Mouse (Mus musculus): Measurements from ENCODE around the gene Bmt2. TPM values are rescaled to one million over a fixed set of nuclear protein-coding genes. Genes with fewer than 3 reads are reported as not detected.

The Bmt2 gene
- total and polyA plus RNA-seq, 2 experiments: 0.99 to 9.3 TPM

GRCm38 (mm10) chr6:13691657-13692294, 14.0 kb upstream of the Bmt2 start:
- Histone ChIP-seq H3K27ac (replicated peaks; ENCODE audit: insufficient read depth, low read depth, low read length) (no peak overlapping the region), H3K27me3 (ENCODE audit: control insufficient read depth, insufficient read depth, low read length) (no peaks in the 10 kb centered on the region), H3K4me3 (ENCODE audit: insufficient read depth, low read depth, low read length) (no peak overlapping the region), H3K79me2 (ENCODE audit: control insufficient read depth, insufficient read depth, low read length) (no peaks in the 10 kb centered on the region), H3K36me3 (ENCODE audit: control insufficient read depth, insufficient read depth, low read length) (no peaks in the 10 kb centered on the region), H3K9ac (ENCODE audit: low read depth, low read length) (no peak overlapping the region), H3K4me1 (ENCODE audit: control insufficient read depth, insufficient read depth, low read length) (no peaks in the 10 kb centered on the region)
- 66% methylated on average over 2 of the region's 2 CpGs for WGBS
- DNase-seq (ENCODE audit: extremely low read depth, low read depth, low spot score): peak; percentile 26
- no peak for TF ChIP-seq POLR2A (IDR thresholded peaks at IDR 0.05; ENCODE audit: extremely low read depth, insufficient read depth, low read length)

DNA sequence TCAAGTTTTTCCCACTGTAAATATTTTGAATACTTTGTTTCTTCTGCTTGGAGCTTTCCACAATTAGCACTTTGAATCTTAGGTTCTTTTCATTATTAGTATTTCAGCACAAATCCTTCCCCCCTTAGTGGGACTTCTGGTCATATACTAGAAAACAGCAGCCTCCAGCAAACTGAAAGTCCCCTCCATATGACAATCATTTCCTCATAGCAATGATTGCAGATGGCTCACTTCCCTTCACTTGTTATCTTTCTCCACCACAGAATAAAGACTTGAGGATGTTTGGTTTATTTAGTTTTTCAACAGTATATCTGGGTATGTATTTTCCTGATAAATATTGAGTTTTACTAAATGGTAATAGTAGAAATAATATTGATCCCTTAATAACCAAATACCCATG, 12.6 kb upstream of the Bmt2 start:
- H3K27ac ChIP-seq (replicated peaks; ENCODE audit: insufficient read depth, low read depth, low read length): no peak overlapping the region
- no peak for DNase-seq (ENCODE audit: extremely low read depth, low read depth, low spot score)
- H3K4me1 ChIP-seq (ENCODE audit: control insufficient read depth, insufficient read depth, low read length): no peaks in the 10 kb centered on the region
- TF ChIP-seq CTCF (IDR thresholded peaks at IDR 0.05; ENCODE audit: low read depth, low read length): no peak
- TF ChIP-seq POLR2A (IDR thresholded peaks at IDR 0.05; ENCODE audit: extremely low read depth, insufficient read depth, low read length): no peak
- H3K79me2 ChIP-seq (ENCODE audit: control insufficient read depth, insufficient read depth, low read length): no peaks in the 10 kb centered on the region
- no peak overlapping the region for H3K4me3 ChIP-seq (ENCODE audit: insufficient read depth, low read depth, low read length)
- no peak overlapping the region for H3K9ac ChIP-seq (ENCODE audit: low read depth, low read length)
- H3K36me3 ChIP-seq (ENCODE audit: control insufficient read depth, insufficient read depth, low read length): no peaks in the 10 kb centered on the region
- H3K27me3 ChIP-seq (ENCODE audit: control insufficient read depth, insufficient read depth, low read length): no peaks in the 10 kb centered on the region

DNA sequence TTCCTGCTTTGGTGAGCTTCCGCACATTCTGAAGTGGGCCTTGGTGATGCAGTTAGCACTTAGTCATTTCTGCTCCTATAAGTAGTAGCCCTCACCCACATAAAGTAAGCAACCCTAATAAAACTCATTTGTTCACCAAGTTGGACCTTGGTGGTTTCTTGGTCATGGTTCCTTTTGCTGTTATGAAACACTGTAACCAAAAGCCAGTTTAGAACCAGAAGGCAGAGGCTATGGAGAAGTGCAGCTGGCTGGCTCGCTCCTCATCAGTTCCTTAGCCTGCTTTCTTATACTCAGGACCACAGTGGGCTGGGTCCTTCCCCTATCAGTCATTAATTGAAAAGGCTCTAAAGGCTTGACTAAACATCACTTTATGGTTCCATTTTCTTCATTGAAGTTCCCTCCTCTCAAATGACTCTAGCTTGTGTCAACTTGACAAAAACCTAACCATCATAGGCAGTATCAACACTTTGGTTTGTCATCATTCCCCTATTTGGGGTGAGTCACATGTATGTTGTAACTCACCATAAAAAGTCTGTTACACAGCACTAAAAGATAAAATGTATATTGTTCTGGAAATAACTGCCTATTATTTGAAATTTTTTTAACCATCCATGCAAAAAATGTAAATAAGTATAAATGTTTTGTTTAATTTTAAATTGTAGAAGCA, 6.3 kb upstream of the Bmt2 start:
- no peak for DNase-seq (ENCODE audit: extremely low read depth, low read depth, low spot score)
- Histone ChIP-seq H3K4me3 (ENCODE audit: insufficient read depth, low read depth, low read length) (no peak overlapping the region), H3K36me3 (ENCODE audit: control insufficient read depth, insufficient read depth, low read length) (no peaks in the 10 kb centered on the region), H3K79me2 (ENCODE audit: control insufficient read depth, insufficient read depth, low read length) (no peaks in the 10 kb centered on the region), H3K27me3 (ENCODE audit: control insufficient read depth, insufficient read depth, low read length) (no peaks in the 10 kb centered on the region), H3K4me1 (ENCODE audit: control insufficient read depth, insufficient read depth, low read length) (no peaks in the 10 kb centered on the region), H3K9ac (ENCODE audit: low read depth, low read length) (no peak overlapping the region), H3K27ac (replicated peaks; ENCODE audit: insufficient read depth, low read depth, low read length) (no peak overlapping the region)
- WGBS: 90% methylated on average over 2 of the region's 2 CpGs
- TF ChIP-seq CTCF (IDR thresholded peaks at IDR 0.05; ENCODE audit: low read depth, low read length) (no peak), POLR2A (IDR thresholded peaks at IDR 0.05; ENCODE audit: extremely low read depth, insufficient read depth, low read length) (no peak)

- H3K9ac ChIP-seq (ENCODE audit: low read depth, low read length): no peak overlapping the region; the same call in 1 of the 2 replicates
- no peaks in the 10 kb centered on the region for H3K27me3 ChIP-seq (ENCODE audit: control insufficient read depth, insufficient read depth, low read length)
- H3K79me2 ChIP-seq (ENCODE audit: control insufficient read depth, insufficient read depth, low read length): peaks cover 11% of the 10 kb centered on the region
- TF ChIP-seq CTCF (IDR thresholded peaks at IDR 0.05; ENCODE audit: low read depth, low read length) (no peak), POLR2A (IDR thresholded peaks at IDR 0.05; ENCODE audit: extremely low read depth, insufficient read depth, low read length) (no peak)
- no peak overlapping the region for H3K27ac ChIP-seq (replicated peaks; ENCODE audit: insufficient read depth, low read depth, low read length)
- 19% methylated on average over 5 of the region's 5 CpGs for WGBS
- peak overlapping the region; percentile 67 for H3K4me3 ChIP-seq (ENCODE audit: insufficient read depth, low read depth, low read length)
- H3K4me1 ChIP-seq (ENCODE audit: control insufficient read depth, insufficient read depth, low read length): peaks cover 2% of the 10 kb centered on the region; the same call in 1 of the 2 replicates
- 0 out of 2 replicates have a peak, but pooled peaks cover 1% of the 10 kb centered on the region for H3K36me3 ChIP-seq (ENCODE audit: control insufficient read depth, insufficient read depth, low read length)
- DNase-seq (ENCODE audit: extremely low read depth, low read depth, low spot score): no peak
These were observed 583 bp upstream of the Bmt2 start for GRCm38 (mm10) chr6:13678349-13678748.

DNA sequence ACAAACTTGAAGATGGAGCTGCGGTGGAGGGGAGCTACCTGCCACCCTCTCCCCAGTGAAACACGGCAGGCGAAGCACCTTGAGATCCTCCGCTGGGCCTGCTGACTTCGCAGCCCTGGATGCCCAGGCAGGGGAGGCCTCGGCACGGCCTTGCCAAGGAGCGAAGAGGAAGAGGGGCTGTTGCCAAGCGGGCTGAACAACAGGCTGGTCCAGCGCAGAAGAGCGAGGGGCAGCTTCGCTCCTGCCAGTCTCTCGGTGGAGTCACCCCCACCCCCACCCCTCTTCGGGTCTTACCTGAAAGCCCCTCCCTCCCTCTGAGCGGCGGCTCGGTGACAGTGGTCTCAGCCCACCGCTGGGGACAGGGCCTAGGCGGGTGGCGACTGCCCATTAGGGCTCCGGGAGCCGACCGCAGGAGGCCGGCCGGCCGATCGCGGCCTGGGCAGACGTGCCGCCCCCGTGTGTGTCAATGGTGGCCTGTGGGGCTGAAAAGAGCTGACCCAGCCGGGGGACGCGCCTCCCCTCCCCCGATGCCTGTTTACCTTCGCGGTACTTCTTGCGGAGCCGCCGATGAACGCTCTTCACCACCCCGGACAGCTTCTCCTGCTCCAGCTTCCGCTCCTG, 515 bp downstream of the Bmt2 start:
- Histone ChIP-seq H3K36me3 (ENCODE audit: control insufficient read depth, insufficient read depth, low read length) (0 out of 2 replicates have a peak, but pooled peaks cover 1% of the 10 kb centered on the region), H3K27me3 (ENCODE audit: control insufficient read depth, insufficient read depth, low read length) (no peaks in the 10 kb centered on the region), H3K4me1 (ENCODE audit: control insufficient read depth, insufficient read depth, low read length) (peaks cover 3% of the 10 kb centered on the region; the same call in 1 of the 2 replicates), H3K4me3 (ENCODE audit: insufficient read depth, low read depth, low read length) (peak overlapping the region; percentile 90), H3K79me2 (ENCODE audit: control insufficient read depth, insufficient read depth, low read length) (peaks cover 14% of the 10 kb centered on the region), H3K9ac (ENCODE audit: low read depth, low read length) (peak overlapping the region; percentile 86), H3K27ac (replicated peaks; ENCODE audit: insufficient read depth, low read depth, low read length) (peak overlapping the region; percentile 51)
- peak; percentile 28 for DNase-seq (ENCODE audit: extremely low read depth, low read depth, low spot score)
- WGBS: under 1% methylated on average over 39 of the region's 43 CpGs
- TF ChIP-seq CTCF (IDR thresholded peaks at IDR 0.05; ENCODE audit: low read depth, low read length): no peak

GRCm38 (mm10) chr6:13676196-13676595, 1.6 kb downstream of the Bmt2 start:
- no peak overlapping the region for H3K9ac ChIP-seq (ENCODE audit: low read depth, low read length)
- TF ChIP-seq CTCF (IDR thresholded peaks at IDR 0.05; ENCODE audit: low read depth, low read length) (no peak), POLR2A (IDR thresholded peaks at IDR 0.05; ENCODE audit: extremely low read depth, insufficient read depth, low read length) (no peak)
- H3K27ac ChIP-seq (replicated peaks; ENCODE audit: insufficient read depth, low read depth, low read length): no peak overlapping the region
- H3K79me2 ChIP-seq (ENCODE audit: control insufficient read depth, insufficient read depth, low read length): peaks cover 14% of the 10 kb centered on the region
- no peaks in the 10 kb centered on the region for H3K27me3 ChIP-seq (ENCODE audit: control insufficient read depth, insufficient read depth, low read length)
- 0 out of 2 replicates have a peak, but pooled peaks cover 1% of the 10 kb centered on the region for H3K36me3 ChIP-seq (ENCODE audit: control insufficient read depth, insufficient read depth, low read length)
- peaks cover 3% of the 10 kb centered on the region; the same call in 1 of the 2 replicates for H3K4me1 ChIP-seq (ENCODE audit: control insufficient read depth, insufficient read depth, low read length)
- no peak overlapping the region for H3K4me3 ChIP-seq (ENCODE audit: insufficient read depth, low read depth, low read length)
- DNase-seq (ENCODE audit: extremely low read depth, low read depth, low spot score): peak; percentile 62

Data from liver, adult 2 months (tissue).